In the genomic region with DNA sequence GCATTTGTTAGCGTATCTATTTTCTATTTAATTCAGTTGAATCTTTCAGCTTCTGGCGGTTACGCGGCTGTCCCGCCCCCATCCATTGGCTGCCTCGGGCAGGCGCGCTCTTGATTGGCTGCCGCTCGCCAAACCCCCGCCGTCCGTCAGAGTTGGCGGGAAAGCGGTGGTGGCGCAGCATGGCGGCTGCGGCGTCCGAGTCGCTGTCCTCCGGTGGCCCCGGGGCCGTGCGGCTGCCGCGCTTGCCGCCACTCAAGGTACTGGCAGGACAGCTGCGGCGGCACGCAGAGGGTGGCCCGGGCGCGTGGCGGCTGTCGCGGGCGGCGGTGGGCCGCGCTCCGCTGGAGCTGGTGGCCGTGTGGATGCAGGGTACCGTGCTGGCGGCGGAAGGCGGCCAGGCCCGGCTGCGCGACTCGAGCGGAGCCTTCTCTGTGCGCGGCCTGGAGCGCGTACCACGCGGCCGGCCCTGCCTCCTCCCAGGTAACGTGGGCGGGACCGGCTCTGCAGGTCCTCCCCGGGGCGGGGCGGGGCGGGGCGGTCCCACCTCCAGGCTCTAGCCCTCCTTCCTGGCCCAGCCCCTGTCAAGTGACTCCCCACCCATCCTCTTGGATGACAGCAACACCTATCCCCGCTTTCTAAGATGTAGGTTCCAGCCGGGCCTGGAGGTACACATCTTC, we compare ENCODE assay signal across 8 mouse cellular contexts. TPM values are rescaled to one million over a fixed set of nuclear protein-coding genes. Genes with fewer than 3 reads are reported as not detected.
A peak's percentile ranks its signal among the peaks of the same experiment; 100 is the strongest.
DNase-seq lines count a peak whose midpoint lies in the region; ATAC-seq and TF ChIP-seq lines count a peak whose summit lies in the region.

A gene (plus strand): TSS at position 149 of the 677 bp plus-strand sequence.

- H3K4me3 ChIP-seq in cortical plate, adult 2 months (ENCODE audit: insufficient read depth, low read length): peak within 1 kb of the TSS; percentile 32
- peak within 1 kb of the TSS; percentile 92 for H3K4me3 ChIP-seq in megakaryocyte, embryonic 14.5 days (replicated peaks)

- H3K36me3 ChIP-seq in megakaryocyte, embryonic 14.5 days (replicated peaks; ENCODE audit: low read length): no peaks in the 10 kb centered on the region

- no peak for TF ChIP-seq POLR2A in cortical plate, adult 2 months (IDR thresholded peaks at IDR 0.05; ENCODE audit: extremely low read depth, insufficient read depth, low read length)

- H3K27ac ChIP-seq in cortical plate, adult 2 months (ENCODE audit: insufficient read depth, low read length): no peak within 1 kb of the TSS

- peaks cover 69% of the 10 kb centered on the region for H3K27me3 ChIP-seq in megakaryocyte, embryonic 14.5 days (replicated peaks)

- peak; percentile 78 for DNase-seq in adipocyte (ENCODE audit: low spot score)
- peak; percentile 86 for DNase-seq in gastrocnemius, postnatal 10 days
- peak; percentile 11 to 72 for DNase-seq in left cerebral cortex, adult 9 months (ENCODE audit: low spot score in 2 of 2)
- DNase-seq in right cerebral cortex, adult 2 months (ENCODE audit: low spot score in 2 of 2): peak; percentile 79 to 80
- peak; percentile 28 for DNase-seq in urinary bladder, postnatal 10 days (ENCODE audit: low spot score)

- peak; percentile 85 for ATAC-seq in inflammation-experienced regulatory T-cells, adult 6 months

- no peak for TF ChIP-seq CTCF in cortical plate, adult 2 months (IDR thresholded peaks at IDR 0.05; ENCODE audit: extremely low read depth, insufficient read depth, low read length)

- no peaks in the 10 kb centered on the region for H3K4me1 ChIP-seq in cortical plate, adult 2 months (ENCODE audit: control insufficient read depth, insufficient read depth, low read length)
- H3K4me1 ChIP-seq in megakaryocyte, embryonic 14.5 days: peaks cover 44% of the 10 kb centered on the region

- peaks cover 10% of the 10 kb centered on the region; the same call in 1 of the 2 replicates for H3K9me3 ChIP-seq in megakaryocyte, embryonic 14.5 days

RNA-seq across cellular contexts. Expression of the gene that starts here (rescaled TPM):
- 0.25 and 0.29 TPM in 2 replicates for polyA plus RNA-seq in cortical plate, adult 2 months (2012; rRNA removed)
- 1 to 10 TPM; 1.6 TPM for total RNA-seq in gastrocnemius, postnatal 10 days (2021)
- polyA plus RNA-seq in inflammation-experienced regulatory T-cells, adult 6 months (2017; shearing (Covaris generic)): 1 to 10 TPM; 1.2 to 1.4 (median 1.2) TPM
- 0.53 and 0.60 TPM in 2 replicates for polyA plus RNA-seq in megakaryocyte, embryonic 14.5 days (2012; ENCODE audit: insufficient read depth, low replicate concordance)

Comparison
In these comparisons a context has a peak if more than half of its experiments do, and no peak if none do; other contexts are left out.
1. DNase-seq: peak in every context shown above with its lines; median percentile 86 in gastrocnemius, postnatal 10 days; 80 in right cerebral cortex, adult 2 months; 78 in adipocyte; 42 in left cerebral cortex, adult 9 months; 28 in urinary bladder, postnatal 10 days.